Mouse (Mus musculus): ENCODE data around the gene Pank1.

Gene Pank1

DNA sequence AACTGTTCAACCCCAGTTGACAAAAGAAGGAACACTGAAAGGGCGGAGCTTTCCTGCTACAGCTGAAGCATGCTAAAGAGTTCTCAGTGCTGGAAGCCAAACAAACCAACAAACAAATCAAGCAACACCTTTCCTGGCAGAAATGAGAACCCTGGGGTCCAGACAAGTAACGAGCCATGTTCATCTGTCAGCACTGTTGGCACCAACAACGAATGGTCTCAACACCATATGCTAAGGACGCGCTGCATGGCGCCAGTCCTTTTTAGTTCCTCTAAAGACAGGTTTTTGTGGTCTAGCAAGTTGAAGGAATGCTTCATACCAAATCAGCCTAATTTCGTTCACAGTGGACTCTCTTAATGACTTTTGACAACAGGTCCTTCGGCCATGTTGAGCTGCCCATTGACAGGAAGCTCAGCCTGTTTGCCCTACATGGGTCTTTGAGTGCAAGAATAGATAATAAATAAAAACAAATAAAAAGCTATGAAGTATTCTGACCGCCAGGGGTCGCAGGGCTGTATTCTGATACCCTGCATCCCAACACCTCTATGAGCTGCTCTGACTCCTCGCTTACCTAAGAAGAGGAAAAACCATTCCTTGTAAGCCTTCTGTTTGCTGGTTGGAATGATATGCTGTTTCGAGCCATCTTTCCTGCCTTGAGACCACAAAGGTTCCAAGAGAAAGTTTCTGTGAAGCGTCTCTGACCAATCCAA lies 53.2 kb downstream of the Pank1 start:
- peak; percentile 70 for DNase-seq (ENCODE audit: low read depth, low spot score)

DNA sequence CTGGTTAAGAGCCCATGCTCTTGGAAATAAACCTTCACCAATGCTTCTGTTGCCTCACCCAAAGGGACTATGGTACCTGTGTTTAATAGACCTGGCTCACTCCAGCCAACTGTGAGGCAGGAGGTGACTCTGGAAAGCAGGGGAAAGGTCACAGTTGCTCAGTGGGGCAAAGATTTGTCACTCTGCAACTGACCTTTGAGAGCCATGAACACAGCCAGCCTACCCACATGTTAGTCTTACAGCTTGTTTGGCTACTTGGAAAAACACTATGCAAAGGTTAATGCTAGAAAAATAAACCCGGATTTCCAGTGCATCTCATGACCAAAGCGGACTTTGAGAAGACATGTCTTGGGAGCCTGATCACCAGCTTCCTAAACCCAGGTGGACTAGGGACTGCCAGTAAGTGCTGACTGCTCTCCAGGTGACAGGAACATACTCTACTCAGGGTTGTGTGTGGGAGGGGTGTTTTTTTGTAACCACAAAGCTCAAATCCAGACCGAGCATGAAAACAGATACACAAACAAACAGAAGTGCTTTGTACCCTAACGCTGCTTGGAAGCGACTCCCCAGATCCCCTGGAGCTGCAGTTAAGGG lies 59.6 kb downstream of the Pank1 start:
- no peak for DNase-seq (ENCODE audit: low read depth, low spot score)

DNA sequence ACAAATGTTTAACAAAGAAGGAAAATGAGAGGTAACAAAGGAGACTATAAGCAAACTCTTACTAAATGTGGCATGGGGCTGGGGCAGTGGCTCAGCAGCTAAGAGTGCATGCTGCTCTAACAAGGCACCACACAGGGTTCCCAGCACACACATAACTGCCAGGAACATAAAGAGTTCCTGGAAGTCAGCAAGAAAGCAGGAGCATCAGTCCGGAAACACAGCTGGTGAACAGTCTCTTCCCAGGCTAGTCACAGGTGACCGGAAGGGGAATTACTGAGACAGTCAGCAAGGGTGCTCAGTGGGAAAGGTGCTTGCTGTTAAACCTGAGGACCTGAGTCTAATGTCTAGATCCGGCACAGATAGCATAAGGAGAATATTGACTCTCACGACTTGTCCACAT lies 63.9 kb downstream of the Pank1 start:
- no peak for DNase-seq (ENCODE audit: low read depth, low spot score)

DNA sequence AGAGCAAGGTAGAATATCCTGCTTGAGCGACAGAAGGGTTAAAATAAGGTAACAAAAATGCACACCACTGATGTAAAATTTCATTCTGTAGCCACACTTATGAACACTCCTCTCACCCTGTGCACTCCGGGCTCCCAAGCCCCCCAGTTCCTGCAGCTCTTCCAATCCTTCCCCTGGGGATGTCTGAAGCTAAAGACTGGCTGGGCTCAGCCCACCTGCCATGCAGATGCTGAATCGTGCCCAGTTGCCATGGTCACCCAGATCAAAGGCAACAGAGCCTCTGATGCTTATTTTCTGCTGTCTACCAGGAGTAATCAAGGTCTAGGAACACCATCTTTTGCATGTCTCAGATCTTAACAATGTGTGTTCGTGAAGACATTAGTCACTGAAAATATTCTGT lies 64.6 kb downstream of the Pank1 start:
- no peak for DNase-seq (ENCODE audit: low read depth, low spot score)

DNA sequence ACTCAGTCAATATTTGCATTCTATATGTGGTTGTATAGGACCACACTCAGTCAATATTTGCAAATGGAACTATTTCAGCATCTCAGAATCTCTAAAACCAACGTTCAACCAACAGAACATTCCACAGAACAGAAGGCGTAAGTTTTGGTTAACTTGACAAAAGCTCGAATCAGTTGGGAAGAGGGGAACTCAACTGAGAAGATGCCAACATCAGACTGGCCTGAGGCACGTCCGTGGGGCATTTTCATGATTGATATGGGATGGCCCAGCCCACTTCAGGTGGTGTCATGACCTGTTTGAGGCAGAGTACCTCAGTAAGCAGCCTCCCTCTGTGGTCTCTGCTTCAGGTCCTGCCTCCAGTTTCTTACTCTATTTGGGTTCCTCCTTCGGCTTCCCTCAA lies 65.3 kb downstream of the Pank1 start:
- no peak for DNase-seq (ENCODE audit: low read depth, low spot score)

DNA sequence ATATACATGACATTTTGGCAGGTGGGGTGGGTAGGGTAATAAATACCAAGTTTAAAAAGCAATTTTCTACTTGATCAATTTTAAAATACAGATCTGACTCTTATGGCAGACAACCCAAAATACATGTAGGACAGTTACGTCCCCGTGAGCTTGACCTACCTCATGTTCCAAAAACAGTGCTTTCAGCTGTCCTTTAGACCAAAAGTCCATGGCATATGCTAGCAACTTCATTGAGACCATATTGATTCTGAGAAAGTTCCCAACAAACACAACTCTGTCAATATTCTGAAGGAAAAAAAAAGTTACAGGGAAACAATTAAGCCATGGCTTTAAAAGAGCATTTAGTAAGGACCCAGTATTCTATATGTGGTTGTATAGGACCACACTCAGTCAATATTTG lies 65.7 kb downstream of the Pank1 start:
- DNase-seq (ENCODE audit: low read depth, low spot score) = no peak

DNA sequence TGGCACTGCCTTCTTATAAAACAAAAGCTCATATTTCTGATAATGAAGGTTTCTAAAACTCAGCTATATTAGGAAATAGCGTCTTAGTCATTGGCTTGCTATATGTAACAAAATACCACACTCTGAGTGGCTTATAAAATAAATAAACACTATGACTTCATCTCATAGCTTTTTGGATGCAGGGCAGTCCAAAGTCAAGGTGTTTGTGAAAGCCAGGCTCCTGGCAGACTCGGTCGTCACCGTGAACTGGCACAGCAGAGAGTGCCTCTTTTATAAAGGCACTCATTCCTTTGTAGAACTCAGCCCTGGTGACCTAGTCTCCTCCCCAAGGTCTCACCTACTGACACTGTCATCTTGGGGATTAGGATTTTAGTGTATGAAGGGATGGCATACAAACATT lies 66.5 kb downstream of the Pank1 start:
- no peak for DNase-seq (ENCODE audit: low read depth, low spot score)

DNA sequence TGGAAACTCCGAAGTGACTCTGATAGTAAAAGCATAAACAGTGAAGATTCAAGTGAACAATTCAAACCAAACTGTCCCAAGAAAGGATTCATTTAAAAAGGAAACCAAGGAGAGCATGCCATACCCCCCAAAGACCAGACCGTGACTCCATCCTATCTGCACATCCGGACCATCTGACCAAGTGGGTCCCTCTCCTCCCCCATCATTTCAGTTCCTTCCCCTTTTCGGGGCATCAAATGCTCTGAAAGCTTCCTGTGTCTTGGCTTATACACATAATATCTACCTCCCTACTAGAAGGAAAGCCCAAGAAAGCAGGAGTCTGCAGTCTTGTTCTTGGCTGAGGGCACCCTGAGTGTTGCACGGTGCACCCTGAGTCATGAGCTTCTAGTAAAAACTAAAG lies 72.1 kb downstream of the Pank1 start:
- no peak for DNase-seq (ENCODE audit: low read depth, low spot score)

DNA sequence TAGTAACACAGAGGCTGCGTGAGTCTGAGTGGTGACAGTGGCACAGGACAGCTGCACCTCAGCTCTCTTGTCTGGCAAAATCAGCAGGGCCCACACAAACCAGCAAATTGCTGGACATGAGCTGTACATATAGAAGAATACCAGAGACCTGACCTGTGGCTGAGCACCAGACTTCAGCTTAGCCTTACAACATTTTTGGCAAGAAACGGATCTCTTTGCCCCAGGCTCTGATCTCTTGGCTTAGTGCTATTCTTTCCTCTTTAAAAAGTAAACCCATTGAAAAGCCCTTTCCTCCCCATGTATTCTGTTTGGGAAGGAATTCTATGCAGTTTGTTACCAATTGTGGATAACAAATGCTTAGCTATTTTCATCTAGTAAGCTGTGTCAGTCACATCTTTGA lies 74.2 kb downstream of the Pank1 start:
- no peak for DNase-seq (ENCODE audit: low read depth, low spot score)

DNA sequence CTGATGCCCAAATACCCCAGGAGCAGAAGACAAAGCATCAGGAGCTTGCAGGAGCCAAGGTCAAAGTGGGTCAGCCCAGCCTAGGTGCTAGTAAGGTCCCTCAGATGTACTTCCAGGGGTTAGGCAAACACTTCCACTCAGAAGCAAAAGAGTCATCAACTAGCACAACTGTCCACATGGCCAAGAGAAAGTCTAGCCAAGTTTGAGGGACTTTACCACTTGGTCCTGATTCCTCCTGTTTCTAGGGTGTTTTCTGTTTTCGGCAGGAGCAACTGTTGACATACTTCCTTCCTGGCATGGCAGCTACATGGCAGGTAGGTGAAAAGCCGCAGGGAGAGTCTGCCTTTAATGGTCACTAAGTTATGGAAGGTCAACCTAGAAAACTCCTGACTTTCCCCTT lies 74.7 kb downstream of the Pank1 start:
- DNase-seq (ENCODE audit: low read depth, low spot score) = no peak

DNA sequence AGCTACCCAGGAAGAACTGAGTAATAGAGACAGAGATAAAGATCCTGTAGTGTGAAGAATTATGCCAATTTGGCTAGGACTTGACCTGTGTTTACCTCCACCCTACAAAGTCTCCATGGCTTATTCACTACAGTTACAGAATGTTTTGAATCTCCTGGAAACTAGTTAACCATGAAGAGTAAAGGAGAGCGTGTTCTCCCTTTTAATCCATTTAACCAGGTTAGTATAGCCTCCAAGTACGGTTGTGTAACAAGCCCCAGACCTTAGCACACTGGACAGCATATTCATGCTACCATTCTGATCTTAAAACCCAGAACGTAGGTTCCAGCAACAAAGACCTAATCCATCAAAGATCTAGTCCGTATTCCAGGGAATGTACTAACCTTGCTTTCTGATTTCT lies 75.9 kb downstream of the Pank1 start:
- no peak for DNase-seq (ENCODE audit: low read depth, low spot score)

DNA sequence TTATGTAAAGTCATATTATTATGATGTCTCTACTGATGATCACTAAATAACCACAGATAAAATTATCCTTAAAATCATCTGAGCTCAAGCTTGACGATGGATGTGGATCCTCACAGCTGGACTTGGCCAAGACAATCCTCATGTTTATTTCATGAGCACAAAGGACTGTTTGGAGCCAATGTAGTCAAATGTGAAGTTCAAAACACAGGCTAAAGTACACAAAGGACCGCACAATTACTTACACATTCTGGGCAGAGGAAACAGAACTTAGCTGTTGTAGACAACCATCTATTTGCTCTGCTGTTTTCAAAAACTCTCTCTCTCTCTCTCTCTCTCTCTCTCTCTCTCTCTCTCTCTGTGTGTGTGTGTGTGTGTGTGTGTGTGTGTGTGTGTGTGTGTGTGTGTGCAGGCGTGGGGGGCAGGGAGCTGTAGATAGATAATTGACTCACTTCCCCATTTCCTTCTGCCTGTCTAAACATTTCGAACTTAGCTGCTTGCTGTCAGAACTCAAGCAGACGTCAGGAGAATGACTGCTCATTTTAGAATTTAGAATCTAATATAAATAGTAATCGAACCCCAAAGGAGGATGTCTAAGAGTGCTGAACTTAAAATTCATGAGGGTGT lies 79.5 kb downstream of the Pank1 start:
- DNase-seq (ENCODE audit: low read depth, low spot score) = no peak

DNA sequence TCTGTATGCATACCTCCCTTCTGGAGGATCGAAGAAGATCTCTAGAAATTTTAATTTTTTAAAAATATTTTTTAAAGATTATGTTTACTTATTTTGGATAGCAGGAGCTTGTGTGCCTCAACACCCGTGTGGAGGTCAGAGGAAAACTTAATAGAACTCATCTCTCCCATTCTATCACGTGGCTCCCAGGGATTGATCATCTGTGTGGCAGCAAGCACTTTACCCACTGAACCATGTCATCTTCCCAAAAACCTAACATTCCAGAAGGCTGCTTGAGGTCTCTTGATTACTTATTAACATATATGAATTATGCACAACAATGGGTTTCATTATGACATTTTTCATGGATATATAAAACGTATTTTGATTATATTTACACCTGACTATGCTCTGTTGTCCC lies 82.9 kb downstream of the Pank1 start:
- DNase-seq (ENCODE audit: low read depth, low spot score) = no peak

DNA sequence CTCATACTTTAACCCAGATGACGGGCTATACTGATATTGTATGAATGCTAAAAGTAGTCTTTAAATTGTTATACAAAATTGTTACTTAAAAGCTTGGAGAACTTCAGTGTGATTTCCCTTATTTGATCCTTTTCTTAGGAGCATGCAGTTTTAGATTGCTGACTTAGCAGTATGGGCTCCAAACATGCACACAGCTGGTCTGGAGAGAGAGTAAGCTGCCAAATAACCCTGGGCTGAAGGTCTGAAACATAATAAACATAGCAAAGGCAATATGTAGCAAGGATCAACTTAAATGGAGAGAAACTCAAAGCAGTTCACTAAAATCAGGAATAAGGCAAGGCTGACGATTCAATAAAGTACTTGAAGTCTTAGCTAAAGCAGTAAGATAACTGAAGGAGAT lies 96.8 kb downstream of the Pank1 start:
- DNase-seq (ENCODE audit: low read depth, low spot score) = no peak

DNA sequence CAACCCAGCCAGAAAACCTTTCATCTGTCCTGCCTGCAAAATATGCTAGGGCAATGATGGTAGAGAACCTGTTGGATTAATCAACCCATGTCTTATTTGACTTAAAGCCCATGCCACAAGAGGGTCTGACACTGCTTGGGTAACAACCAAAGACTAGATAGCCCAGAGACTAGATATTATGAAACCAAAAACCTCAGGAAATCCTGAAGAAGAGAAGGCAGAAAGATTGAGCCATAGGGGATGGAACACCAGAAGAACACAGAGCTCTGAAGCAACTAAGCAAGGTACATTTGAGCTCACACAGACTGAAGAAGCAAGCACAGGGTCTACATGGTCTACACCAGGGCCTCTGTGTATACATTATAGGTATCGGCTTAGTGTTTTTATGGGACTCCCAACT lies 100.3 kb downstream of the Pank1 start:
- DNase-seq (ENCODE audit: low read depth, low spot score) = no peak

DNA sequence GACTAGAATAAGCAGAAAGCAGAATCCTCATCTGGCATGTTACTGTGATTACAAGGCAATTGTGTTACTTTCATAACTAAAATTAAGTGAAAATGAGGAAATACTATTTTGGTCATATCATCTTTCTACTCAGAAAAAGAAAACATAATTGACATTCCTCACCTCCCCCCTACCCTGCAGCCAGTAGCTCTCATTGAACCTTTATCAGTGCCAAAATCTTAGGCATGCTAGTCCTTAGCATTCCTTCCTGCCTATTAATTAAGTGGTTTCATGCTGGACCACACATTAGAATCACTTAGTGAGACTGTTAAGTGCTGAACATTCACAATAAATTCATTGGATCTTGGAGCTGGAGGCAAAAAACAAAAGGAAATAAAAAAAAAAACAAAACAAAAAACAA lies 101.2 kb downstream of the Pank1 start:
- DNase-seq (ENCODE audit: low read depth, low spot score) = no peak

DNA sequence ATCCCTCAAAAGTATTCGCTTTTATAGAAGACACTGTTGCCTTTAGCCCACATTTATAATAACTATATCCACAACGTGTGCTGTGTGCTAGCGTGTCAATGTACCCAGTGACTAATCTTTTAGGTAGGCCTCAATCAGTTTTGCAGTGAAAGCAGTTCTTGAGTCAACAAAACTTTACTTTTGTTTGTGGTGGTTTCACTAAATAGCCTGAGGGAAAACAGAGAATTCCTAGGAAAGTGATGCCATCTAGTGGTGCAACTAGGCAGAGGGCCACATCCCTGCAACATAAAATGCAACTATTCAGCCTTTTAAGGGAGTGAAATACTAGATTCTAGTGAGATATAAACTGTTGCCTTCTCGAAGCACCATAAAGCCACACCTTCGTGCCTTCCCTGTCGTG lies 106.5 kb downstream of the Pank1 start:
- DNase-seq (ENCODE audit: low read depth, low spot score) = peak; percentile 54

DNA sequence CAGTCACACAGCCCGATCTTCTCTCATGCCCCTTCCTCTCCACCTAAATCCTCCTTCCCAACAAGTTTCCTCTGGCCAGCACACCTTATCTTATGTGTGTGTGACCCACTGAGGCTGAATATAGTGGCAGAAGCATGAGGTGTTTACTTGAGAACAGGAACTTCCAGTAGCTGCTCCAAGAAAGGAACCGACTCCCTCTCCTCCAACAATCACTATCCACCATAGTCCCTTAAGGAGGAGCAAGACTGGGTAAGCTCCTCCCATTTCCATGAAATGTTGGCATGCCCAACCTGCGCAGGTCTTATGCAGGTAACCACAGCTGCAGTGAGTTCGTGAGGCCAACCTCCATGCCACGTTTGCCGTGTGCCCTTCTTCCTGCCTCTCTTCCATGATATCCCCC lies 108.5 kb downstream of the Pank1 start:
- no peak for DNase-seq (ENCODE audit: low read depth, low spot score)

DNA sequence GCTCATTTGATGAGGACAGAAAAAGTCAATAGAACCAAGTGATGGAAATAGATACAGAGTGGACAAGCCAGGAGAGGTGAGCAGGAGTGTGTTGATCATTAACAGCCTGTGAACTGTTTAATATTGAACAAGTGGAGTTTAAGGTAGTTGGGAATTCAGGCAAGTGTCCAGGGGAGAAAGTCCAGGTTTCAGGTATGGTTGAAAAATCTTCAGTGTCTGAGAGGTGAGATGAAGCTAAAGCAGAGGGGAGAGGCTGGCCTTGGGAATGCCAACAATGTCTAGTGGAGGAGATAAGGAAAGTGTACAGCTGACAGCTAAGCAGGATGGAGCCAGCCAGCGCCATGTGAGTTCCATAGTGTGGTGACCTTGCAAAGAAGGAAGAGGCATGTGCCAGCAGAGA lies 120.5 kb downstream of the Pank1 start:
- no peak for DNase-seq (ENCODE audit: low read depth, low spot score)
